Mouse (Mus musculus) limb, embryonic 13.5 days (tissue): ENCODE data around the gene Pdzd2. TPM values are rescaled to one million over a fixed set of nuclear protein-coding genes. Genes with fewer than 3 reads are reported as not detected.
A peak's percentile ranks its signal among the peaks of the same experiment; 100 is the strongest.

Experiments
- ATAC-seq: fragments of 200-750 bp; cut with Nextera tagmentation; 2 replicates; pipeline ENCODE4 v1.8.0; 2017; ENCODE audit warnings: low read depth, moderate number of reproducible peaks, moderate TSS enrichment; ENCODE audit not compliant: low FRiP score
- H3K27ac ChIP-seq: fragments of 300-500 bp; sonication (generic); 2 replicates; pipeline ENCODE4 v1.5.1; 2015; ENCODE audit warnings: inconsistent platforms, mild to moderate bottlenecking, moderate library complexity
- H3K27me3 ChIP-seq: fragments of 300-500 bp; sonication (generic); 2 replicates; pipeline ENCODE4 v1.6.1; 2015; ENCODE audit warnings: mild to moderate bottlenecking, inconsistent platforms
- H3K36me3 ChIP-seq: fragments of 300-500 bp; sonication (generic); 2 replicates; pipeline ENCODE4 v1.6.1; 2015; ENCODE audit warnings: inconsistent platforms, mild to moderate bottlenecking, moderate library complexity
- H3K4me1 ChIP-seq: fragments of 300-500 bp; sonication (generic); 2 replicates; pipeline ENCODE4 v1.6.1; 2015; ENCODE audit warnings: inconsistent platforms
- H3K4me2 ChIP-seq: fragments of 300-500 bp; sonication (generic); replicated peaks from 2 replicates; pipeline ENCODE4 v1.6.1; 2015; ENCODE audit warnings: inconsistent platforms, mild to moderate bottlenecking, moderate library complexity
- H3K4me3 ChIP-seq: fragments of 300-500 bp; sonication (generic); 2 replicates; pipeline ENCODE4 v1.5.1; 2015; ENCODE audit warnings: moderate library complexity, mild to moderate bottlenecking, inconsistent platforms
- H3K9ac ChIP-seq: fragments of 300-500 bp; sonication (generic); 2 replicates; pipeline ENCODE4 v1.6.1; 2015; ENCODE audit warnings: mild to moderate bottlenecking, inconsistent platforms
- H3K9me3 ChIP-seq: fragments of 300-500 bp; sonication (generic); 2 replicates; pipeline ENCODE4 v1.6.1; 2016; ENCODE audit warnings: inconsistent platforms
- WGBS: fragments of 180-500 bp; shearing (Covaris S2); methylation state at CpG from one replicate; pipeline ENCODE4 v1.1.7; 2015; 5-methylcytosine and 5-hydroxymethylcytosine counted together
- polyA plus RNA-seq: library from polyadenylated mRNA; unstranded; fragments of >200 nt; fragmentation: Nextera tagmentation; extraction: Ambion mirVana; gene quantifications from 2 replicates; pipeline ENCODE4 v1.2.1, GENCODE M21; 2015

Gene Pdzd2
- polyA plus RNA-seq, 1 experiment from 2014 or later: 28.6 TPM

- peaks cover 6% of the 10 kb centered on the region for H3K9me3 ChIP-seq
- no peaks in the 10 kb centered on the region for H3K27me3 ChIP-seq
- no peak for ATAC-seq
- H3K4me2 ChIP-seq: no peak overlapping the region
- WGBS: 89% methylated on average over 7 of the region's 7 CpGs
- H3K4me3 ChIP-seq: no peak overlapping the region
- no peak overlapping the region for H3K27ac ChIP-seq
- peaks cover 3% of the 10 kb centered on the region; the same call in 1 of the 2 replicates for H3K36me3 ChIP-seq
- no peaks in the 10 kb centered on the region for H3K4me1 ChIP-seq
- no peak overlapping the region for H3K9ac ChIP-seq
These were observed 49.9 kb downstream of the Pdzd2 start for GRCm38 (mm10) chr15:12689716-12690381.

- H3K4me2 ChIP-seq: no peak overlapping the region; the same call in 1 of the 2 replicates
- peaks cover 31% of the 10 kb centered on the region for H3K4me1 ChIP-seq
- 19% methylated on average over 9 of the region's 9 CpGs for WGBS
- peaks cover 6% of the 10 kb centered on the region; the same call in 1 of the 2 replicates for H3K9me3 ChIP-seq
- peaks cover 4% of the 10 kb centered on the region; the same call in 1 of the 2 replicates for H3K36me3 ChIP-seq
- peaks cover 11% of the 10 kb centered on the region for H3K27me3 ChIP-seq
- no peak overlapping the region for H3K4me3 ChIP-seq
- H3K9ac ChIP-seq: no peak overlapping the region
- H3K27ac ChIP-seq: no peak overlapping the region
- no peak for ATAC-seq
These were observed 57.2 kb downstream of the Pdzd2 start for GRCm38 (mm10) chr15:12682549-12682948.

GRCm38 (mm10) chr15:12681891-12682290, 57.8 kb downstream of the Pdzd2 start:
- H3K27me3 ChIP-seq: peaks cover 11% of the 10 kb centered on the region
- H3K4me2 ChIP-seq: no peak overlapping the region
- no peak overlapping the region for H3K4me3 ChIP-seq
- H3K36me3 ChIP-seq: peaks cover 4% of the 10 kb centered on the region; the same call in 1 of the 2 replicates
- H3K4me1 ChIP-seq: peaks cover 31% of the 10 kb centered on the region
- no peak overlapping the region for H3K27ac ChIP-seq
- WGBS: 88% methylated on average over 2 of the region's 2 CpGs
- H3K9me3 ChIP-seq: peaks cover 6% of the 10 kb centered on the region; the same call in 1 of the 2 replicates
- H3K9ac ChIP-seq: no peak overlapping the region
- no peak for ATAC-seq

- Histone ChIP-seq H3K27me3 (peaks cover 11% of the 10 kb centered on the region), H3K4me1 (peaks cover 31% of the 10 kb centered on the region), H3K36me3 (peaks cover 4% of the 10 kb centered on the region; the same call in 1 of the 2 replicates), H3K4me2 (peak overlapping the region; percentile 51), H3K9ac (no peak overlapping the region), H3K27ac (peak overlapping the region; percentile 65; the same call in 1 of the 2 replicates), H3K4me3 (no peak overlapping the region), H3K9me3 (peaks cover 6% of the 10 kb centered on the region; the same call in 1 of the 2 replicates)
- WGBS: 7% methylated on average over 7 of the region's 7 CpGs
- peak; percentile 84 for ATAC-seq
These were observed 59.0 kb downstream of the Pdzd2 start for GRCm38 (mm10) chr15:12680750-12681149.

- ATAC-seq: no peak
- 76% methylated on average over 6 of the region's 6 CpGs for WGBS
- H3K9ac ChIP-seq: no peak overlapping the region
- H3K27ac ChIP-seq: no peak overlapping the region
- peaks cover 11% of the 10 kb centered on the region for H3K27me3 ChIP-seq
- no peak overlapping the region for H3K4me2 ChIP-seq
- peaks cover 6% of the 10 kb centered on the region; the same call in 1 of the 2 replicates for H3K9me3 ChIP-seq
- peaks cover 31% of the 10 kb centered on the region for H3K4me1 ChIP-seq
- H3K4me3 ChIP-seq: no peak overlapping the region
- peaks cover 3% of the 10 kb centered on the region; the same call in 1 of the 2 replicates for H3K36me3 ChIP-seq
These were observed 59.7 kb downstream of the Pdzd2 start for GRCm38 (mm10) chr15:12679996-12680395.

GRCm38 (mm10) chr15:12678540-12679112, 61.1 kb downstream of the Pdzd2 start:
- ATAC-seq: no peak
- no peaks in the 10 kb centered on the region for H3K36me3 ChIP-seq
- no peak overlapping the region for H3K4me3 ChIP-seq
- no peaks in the 10 kb centered on the region for H3K9me3 ChIP-seq
- no peak overlapping the region for H3K4me2 ChIP-seq
- peaks cover 9% of the 10 kb centered on the region for H3K27me3 ChIP-seq
- no peak overlapping the region for H3K27ac ChIP-seq
- H3K4me1 ChIP-seq: peaks cover 31% of the 10 kb centered on the region
- no peak overlapping the region for H3K9ac ChIP-seq
- 75% methylated on average over 2 of the region's 2 CpGs for WGBS

- H3K9ac ChIP-seq: no peak overlapping the region
- H3K4me2 ChIP-seq: no peak overlapping the region
- no peak for ATAC-seq
- H3K27ac ChIP-seq: no peak overlapping the region
- WGBS: 72% methylated on average over 3 of the region's 3 CpGs
- H3K27me3 ChIP-seq: no peaks in the 10 kb centered on the region
- peaks cover 7% of the 10 kb centered on the region for H3K4me1 ChIP-seq
- H3K36me3 ChIP-seq: no peaks in the 10 kb centered on the region
- H3K9me3 ChIP-seq: 0 out of 2 replicates have a peak, but pooled peaks cover 3% of the 10 kb centered on the region
- H3K4me3 ChIP-seq: no peak overlapping the region
These were observed 64.4 kb downstream of the Pdzd2 start for GRCm38 (mm10) chr15:12675366-12675765.

GRCm38 (mm10) chr15:12674026-12674425, 65.7 kb downstream of the Pdzd2 start:
- WGBS: 82% methylated on average over 5 of the region's 5 CpGs
- no peak overlapping the region for H3K4me2 ChIP-seq
- no peak overlapping the region for H3K27ac ChIP-seq
- H3K36me3 ChIP-seq: no peaks in the 10 kb centered on the region
- H3K27me3 ChIP-seq: no peaks in the 10 kb centered on the region
- ATAC-seq: no peak
- H3K9ac ChIP-seq: no peak overlapping the region
- no peaks in the 10 kb centered on the region for H3K4me1 ChIP-seq
- 0 out of 2 replicates have a peak, but pooled peaks cover 3% of the 10 kb centered on the region for H3K9me3 ChIP-seq
- no peak overlapping the region for H3K4me3 ChIP-seq

GRCm38 (mm10) chr15:12667760-12668520, 71.8 kb downstream of the Pdzd2 start:
- Histone ChIP-seq H3K9ac (peak overlapping the region; percentile 39), H3K9me3 (0 out of 2 replicates have a peak, but pooled peaks cover 10% of the 10 kb centered on the region), H3K27ac (no peak overlapping the region), H3K4me2 (peak overlapping the region; percentile 62), H3K36me3 (no peaks in the 10 kb centered on the region), H3K4me1 (peaks cover 16% of the 10 kb centered on the region), H3K4me3 (peak overlapping the region; percentile 22), H3K27me3 (no peaks in the 10 kb centered on the region)
- WGBS: 17% methylated on average over 21 of the region's 21 CpGs
- ATAC-seq: peak; percentile 68

- H3K27ac ChIP-seq: no peak overlapping the region
- H3K4me2 ChIP-seq: no peak overlapping the region
- WGBS: 95% methylated on average over 6 of the region's 6 CpGs
- no peaks in the 10 kb centered on the region for H3K36me3 ChIP-seq
- H3K27me3 ChIP-seq: no peaks in the 10 kb centered on the region
- no peak overlapping the region for H3K4me3 ChIP-seq
- no peak for ATAC-seq
- H3K4me1 ChIP-seq: peaks cover 16% of the 10 kb centered on the region
- H3K9ac ChIP-seq: no peak overlapping the region
- 0 out of 2 replicates have a peak, but pooled peaks cover 7% of the 10 kb centered on the region for H3K9me3 ChIP-seq
These were observed 73.8 kb downstream of the Pdzd2 start for GRCm38 (mm10) chr15:12665946-12666345.

- WGBS: 91% methylated on average over 9 of the region's 9 CpGs
- H3K36me3 ChIP-seq: no peaks in the 10 kb centered on the region
- H3K4me3 ChIP-seq: no peak overlapping the region
- no peaks in the 10 kb centered on the region for H3K27me3 ChIP-seq
- H3K9me3 ChIP-seq: 0 out of 2 replicates have a peak, but pooled peaks cover 7% of the 10 kb centered on the region
- H3K27ac ChIP-seq: no peak overlapping the region
- no peak overlapping the region for H3K4me2 ChIP-seq
- no peak overlapping the region for H3K9ac ChIP-seq
- peaks cover 13% of the 10 kb centered on the region for H3K4me1 ChIP-seq
- no peak for ATAC-seq
These were observed 76.4 kb downstream of the Pdzd2 start for GRCm38 (mm10) chr15:12663351-12663750.

GRCm38 (mm10) chr15:12660320-12660719, 79.4 kb downstream of the Pdzd2 start:
- Histone ChIP-seq H3K36me3 (no peaks in the 10 kb centered on the region), H3K27ac (no peak overlapping the region), H3K9ac (no peak overlapping the region), H3K4me2 (no peak overlapping the region), H3K4me1 (peaks cover 10% of the 10 kb centered on the region), H3K9me3 (no peaks in the 10 kb centered on the region), H3K4me3 (no peak overlapping the region), H3K27me3 (no peaks in the 10 kb centered on the region)
- no peak for ATAC-seq
- WGBS: 90% methylated on average over 9 of the region's 9 CpGs
